Mouse (Mus musculus) E14TG2a.4 (cell line): ENCODE measurements around the gene Epha10.

Experiments used
- CTCF ChIP-seq: conservative IDR thresholded peaks from 2 replicates; pipeline ENCODE4 v1.5.1; 2014; ENCODE audit warnings: low read length
- NANOG ChIP-seq: IDR thresholded peaks from 2 replicates; pipeline ENCODE4 v1.6.1; 2014; ENCODE audit warnings: borderline replicate concordance, low read length, mixed read lengths
- POU5F1 ChIP-seq: IDR thresholded peaks from 2 replicates; pipeline ENCODE4 v1.6.1; 2014; ENCODE audit warnings: low read length, borderline replicate concordance

GRCm38 (mm10) chr4:124959062-124959461, 78.4 kb downstream of the Epha10 start:
- no peak for TF ChIP-seq CTCF
- TF ChIP-seq POU5F1: no peak
- no peak for TF ChIP-seq NANOG
